Mouse (Mus musculus) fibroblast of lung, adult 2 months (primary cell): ENCODE results near the gene Shc4.

Source experiments
- DNase-seq: peaks from one replicate; pipeline ENCODE4 v3.0.0-alpha.2; 2011; ENCODE audit warnings: low read depth

The Shc4 gene

GRCm38 (mm10) chr2:125630010-125630409 lies 93.9 kb downstream of the Shc4 start:
- no peak for DNase-seq

GRCm38 (mm10) chr2:125628487-125628886 lies 95.5 kb downstream of the Shc4 start:
- DNase-seq, result no peak

- DNase-seq, result no peak
Observed at GRCm38 (mm10) chr2:125626536-125626935, 97.4 kb downstream of the Shc4 start.

GRCm38 (mm10) chr2:125624837-125625351 lies 99.1 kb downstream of the Shc4 start, which contains the start of gene Cep152:
Cep152 (minus strand) TSS chr2:125625113.
- DNase-seq, result peak; percentile 94

GRCm38 (mm10) chr2:125624127-125624685 lies 99.7 kb downstream of the Shc4 start:
- no peak for DNase-seq

GRCm38 (mm10) chr2:125623211-125623610 lies 100.7 kb downstream of the Shc4 start:
- no peak for DNase-seq

- DNase-seq, result no peak
Observed at GRCm38 (mm10) chr2:125620213-125620907, 103.6 kb downstream of the Shc4 start.

GRCm38 (mm10) chr2:125615858-125616424 lies 108.0 kb downstream of the Shc4 start:
- no peak for DNase-seq

GRCm38 (mm10) chr2:125615440-125615839 lies 108.5 kb downstream of the Shc4 start:
- no peak for DNase-seq

GRCm38 (mm10) chr2:125606220-125606845 lies 117.6 kb downstream of the Shc4 start:
- peak; percentile 56 for DNase-seq

- DNase-seq, result peak; percentile 62
Observed at GRCm38 (mm10) chr2:125604646-125605045, 119.3 kb downstream of the Shc4 start.

- DNase-seq, result no peak
Observed at GRCm38 (mm10) chr2:125602970-125603369, 121.0 kb downstream of the Shc4 start.

GRCm38 (mm10) chr2:125598958-125599357 lies 125.0 kb downstream of the Shc4 start:
- no peak for DNase-seq

- DNase-seq, result no peak
Observed at GRCm38 (mm10) chr2:125598251-125598650, 125.7 kb downstream of the Shc4 start.

GRCm38 (mm10) chr2:125594786-125595185 lies 129.2 kb downstream of the Shc4 start:
- no peak for DNase-seq

GRCm38 (mm10) chr2:125594072-125594471 lies 129.9 kb downstream of the Shc4 start:
- DNase-seq, result no peak

GRCm38 (mm10) chr2:125591895-125592294 lies 132.1 kb downstream of the Shc4 start:
- no peak for DNase-seq

- DNase-seq, result no peak
Observed at GRCm38 (mm10) chr2:125589287-125589686, 134.7 kb downstream of the Shc4 start.

GRCm38 (mm10) chr2:125581081-125581480 lies 142.9 kb downstream of the Shc4 start:
- DNase-seq, result no peak

GRCm38 (mm10) chr2:125577670-125578069 lies 146.3 kb downstream of the Shc4 start:
- no peak for DNase-seq
